ENCODE assay signal across 8 mouse cellular contexts in the genomic region with DNA sequence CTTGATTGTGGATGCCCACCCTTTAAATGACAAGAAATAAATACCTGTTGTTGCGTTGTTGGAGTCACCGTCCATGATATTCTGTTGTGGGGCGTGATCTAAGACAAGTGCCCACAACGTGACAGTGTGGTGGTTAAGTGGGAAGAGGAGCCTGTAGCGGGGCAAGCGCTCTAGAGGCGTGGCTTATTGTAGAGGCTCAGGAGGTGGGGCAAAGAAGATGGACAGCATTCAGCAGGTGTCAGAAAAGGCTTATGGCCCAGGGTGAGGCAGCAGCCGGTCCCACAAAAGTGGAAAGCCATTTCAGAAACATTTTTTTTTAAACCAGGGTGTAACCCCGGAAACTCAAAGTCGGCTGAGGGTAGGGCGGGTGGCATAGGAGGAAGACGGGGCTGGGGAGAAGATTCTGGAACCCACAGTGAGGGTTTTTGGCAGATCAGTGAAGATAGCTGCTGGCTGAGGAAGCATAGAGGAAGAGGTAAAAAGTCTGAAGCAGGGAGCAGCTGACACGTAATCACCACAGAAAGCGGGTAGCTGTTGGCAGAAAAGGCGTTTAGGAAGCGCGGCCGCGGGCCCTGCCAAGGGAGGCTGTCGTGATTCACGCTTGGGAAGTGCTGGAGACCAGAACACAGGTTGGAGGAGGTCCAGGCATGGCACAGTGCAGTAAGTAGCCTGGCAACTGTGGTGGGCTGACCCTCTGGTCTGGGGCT. TPM values are rescaled to one million over a fixed set of nuclear protein-coding genes. Genes with fewer than 3 reads are reported as not detected.
A peak's percentile ranks its signal among the peaks of the same experiment; 100 is the strongest.
DNase-seq lines count a peak whose midpoint lies in the region; ATAC-seq and TF ChIP-seq lines count a peak whose summit lies in the region.

No protein-coding gene starts in this region.

- H3K27ac ChIP-seq in hindbrain, embryonic 15.5 days (replicated peaks), result 0 out of 2 replicates have a peak overlapping the region, but pooled peaks have one; percentile 39
- no peak overlapping the region for H3K27ac ChIP-seq in hindbrain, embryonic 10.5 days
- H3K27ac ChIP-seq in ES-E14 (ENCODE audit: insufficient read depth, low read depth, low read length, poor library complexity, severe bottlenecking), result no peak overlapping the region
- H3K27ac ChIP-seq in spleen, adult 2 months (ENCODE audit: insufficient read depth, low read length), result peak overlapping the region; percentile 55
- no peak overlapping the region for H3K27ac ChIP-seq in embryonic facial prominence, embryonic 10.5 days (replicated peaks)

- peak; percentile 92 for ATAC-seq in hindbrain, embryonic 15.5 days (ENCODE audit: low FRiP score, low read depth)
- ATAC-seq in hematopoietic stem cell, adult 5-6 weeks (replicated peaks in 1 of 2; ENCODE audit: insufficient read depth in 1 of 2, low FRiP score in 2 of 2, low TSS enrichment in 1 of 2, low read depth in 1 of 2, poor library complexity in 2 of 2, severe bottlenecking in 2 of 2), result peak; percentile 83 to 87

- no peak for TF ChIP-seq POLR2A in spleen, adult 2 months (IDR thresholded peaks at IDR 0.05; ENCODE audit: low read depth, low read length)

- intact Hi-C loops in left cerebral cortex, postnatal 14 days (cut with DNase I), result loop anchor here (5.0 kb wide), 1 partner anchor 105 kb away; no protein-coding TSS in a partner anchor

- no peak overlapping the region for H3K4me2 ChIP-seq in hindbrain, embryonic 15.5 days

- in situ Hi-C loops in ES-E14 (cut with MboI; ENCODE audit: low sequenced_read_pairs in 2 of 2, unreplicated experiment in 2 of 2), result no loop called here

- H3K4me1 ChIP-seq in hindbrain, embryonic 15.5 days (replicated peaks), result no peaks in the 10 kb centered on the region
- no peaks in the 10 kb centered on the region; the same call in 1 of the 2 replicates for H3K4me1 ChIP-seq in hindbrain, embryonic 10.5 days (replicated peaks)
- H3K4me1 ChIP-seq in ES-E14 (ENCODE audit: control insufficient read depth in 2 of 2, insufficient read depth in 2 of 2, low read length in 2 of 2, poor library complexity in 1 of 2), result peaks cover 0 to 3% of the 10 kb centered on the region in 2 experiments; a peak in 2 of 4 replicates
- H3K4me1 ChIP-seq in spleen, adult 2 months (ENCODE audit: control insufficient read depth, insufficient read depth, insufficient read length), result peaks cover 2% of the 10 kb centered on the region; the same call in 1 of the 2 replicates
- H3K4me1 ChIP-seq in embryonic facial prominence, embryonic 10.5 days, result no peaks in the 10 kb centered on the region

- no peak overlapping the region for H3K4me3 ChIP-seq in hindbrain, embryonic 15.5 days
- no peak overlapping the region for H3K4me3 ChIP-seq in hindbrain, embryonic 10.5 days
- H3K4me3 ChIP-seq in ES-E14 (ENCODE audit: insufficient read depth in 1 of 2, low read depth in 1 of 2, low read length in 2 of 2, poor library complexity in 1 of 2, severe bottlenecking in 1 of 2), result peak overlapping the region in 1 of 2 experiments; percentile 44; a peak in 2 of 4 replicates
- peak overlapping the region; percentile 42; the same call in 1 of the 2 replicates for H3K4me3 ChIP-seq in spleen, adult 2 months (ENCODE audit: extremely low read depth, insufficient read depth, insufficient read length)
- H3K4me3 ChIP-seq in embryonic facial prominence, embryonic 10.5 days, result no peak overlapping the region

- no peaks in the 10 kb centered on the region for H3K27me3 ChIP-seq in hindbrain, embryonic 15.5 days
- H3K27me3 ChIP-seq in hindbrain, embryonic 10.5 days (ENCODE audit: insufficient read depth, poor library complexity, severe bottlenecking), result no peaks in the 10 kb centered on the region
- H3K27me3 ChIP-seq in spleen, adult 2 months (ENCODE audit: control insufficient read depth, insufficient read depth, low read length), result no peaks in the 10 kb centered on the region
- no peaks in the 10 kb centered on the region for H3K27me3 ChIP-seq in embryonic facial prominence, embryonic 10.5 days (replicated peaks; ENCODE audit: low read depth, poor library complexity, severe bottlenecking)

- TF ChIP-seq CTCF in spleen, adult 2 months (IDR thresholded peaks at IDR 0.05; ENCODE audit: extremely low read depth, insufficient read depth, insufficient read length, insufficient replicate concordance), result no peak

- no peak for DNase-seq in hindbrain, embryonic 10.5 days (ENCODE audit: low spot score)
- no peak for DNase-seq in ES-E14 (ENCODE audit: low read depth, low spot score)
- DNase-seq in cerebellum, postnatal 10 days, result peak; percentile 97 to 98
- peak; percentile 72 to 78 for DNase-seq in left cerebral cortex, postnatal 14 days (ENCODE audit: low spot score in 2 of 2)
- DNase-seq in spleen, adult 2 months (ENCODE audit: low read depth in 1 of 2, low spot score in 2 of 2), result peak in 1 of 2 experiments; percentile 31
- DNase-seq in embryonic facial prominence, embryonic 10.5 days (ENCODE audit: low spot score), result no peak

- no peak overlapping the region for H3K9ac ChIP-seq in hindbrain, embryonic 15.5 days
- H3K9ac ChIP-seq in ES-E14 (ENCODE audit: insufficient read depth, low read depth, low read length, poor library complexity, severe bottlenecking), result 0 out of 2 replicates have a peak overlapping the region, but pooled peaks have one; percentile 0

- H3K9me3 ChIP-seq in hindbrain, embryonic 15.5 days, result no peaks in the 10 kb centered on the region
- H3K9me3 ChIP-seq in hindbrain, embryonic 10.5 days, result no peaks in the 10 kb centered on the region
- no peaks in the 10 kb centered on the region for H3K9me3 ChIP-seq in ES-E14 (ENCODE audit: control insufficient read depth, insufficient read depth, low read depth, low read length)
- no peaks in the 10 kb centered on the region for H3K9me3 ChIP-seq in embryonic facial prominence, embryonic 10.5 days

- WGBS in hindbrain, embryonic 15.5 days, result 66% methylated on average over 21 of the region's 21 CpGs
- 79% methylated on average over 21 of the region's 21 CpGs for WGBS in hindbrain, embryonic 10.5 days
- 12% methylated on average over 21 of the region's 21 CpGs for WGBS in spleen, adult 2 months
- 85% methylated on average over 21 of the region's 21 CpGs for WGBS in embryonic facial prominence, embryonic 10.5 days

- no peaks in the 10 kb centered on the region for H3K36me3 ChIP-seq in hindbrain, embryonic 15.5 days
- no peaks in the 10 kb centered on the region for H3K36me3 ChIP-seq in hindbrain, embryonic 10.5 days
- H3K36me3 ChIP-seq in ES-E14 (ENCODE audit: control insufficient read depth, insufficient read depth, low read length, poor library complexity, severe bottlenecking), result no peaks in the 10 kb centered on the region
- H3K36me3 ChIP-seq in spleen, adult 2 months (ENCODE audit: control insufficient read depth, insufficient read depth, low read length), result no peaks in the 10 kb centered on the region
- H3K36me3 ChIP-seq in embryonic facial prominence, embryonic 10.5 days (replicated peaks), result no peaks in the 10 kb centered on the region

TF ChIP-seq in ES-E14, 5 proteins besides CTCF, POLR2A, EP300 and RAD21:
- TF ChIP-seq MAFK (IDR thresholded peaks at IDR 0.05; ENCODE audit: insufficient read depth, low read depth, low read length) (no peak), CHD2 (IDR thresholded peaks at IDR 0.05; ENCODE audit: low read depth, low read length) (no peak), ZNF384 (IDR thresholded peaks at IDR 0.05; ENCODE audit: low read depth, low read length) (no peak), HCFC1 (IDR thresholded peaks at IDR 0.05; ENCODE audit: borderline replicate concordance, insufficient read depth, low read length) (no peak), ZC3H11A (IDR thresholded peaks at IDR 0.05; ENCODE audit: borderline replicate concordance, low read depth, low read length) (no peak)

RNA-seq across cellular contexts. Expression of a gene that starts 12.6 kb away (rescaled TPM):
- 4.1 and 4.7 TPM in 2 replicates for polyA plus RNA-seq in hindbrain, embryonic 15.5 days (2015; fragmentation: Nextera tagmentation; extraction: Ambion mirVana)
- 3.2 and 6.2 TPM in 2 replicates for polyA plus RNA-seq in hindbrain, embryonic 10.5 days (2016; fragmentation: Nextera tagmentation; extraction: Ambion mirVana)
- 39.5 and 52.4 TPM in 2 replicates for total RNA-seq in ES-E14 (2012; rRNA removed)
- total RNA-seq in hematopoietic stem cell, adult 5-6 weeks (2017), result 113 and 132 TPM in 2 replicates
- total RNA-seq in left cerebral cortex, postnatal 14 days (2021), result 10 to 100 TPM; 21.7 to 22.1 TPM
- 204 and 282 TPM in 2 replicates for polyA plus RNA-seq in spleen, adult 2 months (2012; rRNA removed)
- polyA plus RNA-seq in embryonic facial prominence, embryonic 10.5 days (2016; fragmentation: Nextera tagmentation; extraction: Ambion mirVana), result 4.0 and 5.3 TPM in 2 replicates

RNA-seq across cellular contexts. Expression of a gene that starts 33.9 kb away (rescaled TPM):
- polyA plus RNA-seq in hindbrain, embryonic 15.5 days (2015; fragmentation: Nextera tagmentation; extraction: Ambion mirVana), result 21.9 and 27.7 TPM in 2 replicates
- polyA plus RNA-seq in hindbrain, embryonic 10.5 days (2016; fragmentation: Nextera tagmentation; extraction: Ambion mirVana), result 3.3 and 5.0 TPM in 2 replicates
- total RNA-seq in ES-E14 (2012; rRNA removed), result 0.74 and 1.2 TPM in 2 replicates
- not detected in 2 replicates for total RNA-seq in hematopoietic stem cell, adult 5-6 weeks (2017)
- total RNA-seq in left cerebral cortex, postnatal 14 days (2021), result 100 to 1,000 TPM; 261 to 278 TPM
- polyA plus RNA-seq in spleen, adult 2 months (2012; rRNA removed), result 0.09 and 0.22 TPM in 2 replicates
- polyA plus RNA-seq in embryonic facial prominence, embryonic 10.5 days (2016; fragmentation: Nextera tagmentation; extraction: Ambion mirVana), result 1.7 and 2.5 TPM in 2 replicates

Comparison
In these comparisons a context has a peak if more than half of its experiments do, and no peak if none do; other contexts are left out.
1. H3K27ac ChIP-seq: peak in hindbrain, embryonic 15.5 days (single experiment) and spleen, adult 2 months (single experiment); none in hindbrain, embryonic 10.5 days (single experiment), ES-E14 (single experiment) and embryonic facial prominence, embryonic 10.5 days (single experiment).
2. DNase-seq: peak in cerebellum, postnatal 10 days (2 of 2) and left cerebral cortex, postnatal 14 days (2 of 2); none in hindbrain, embryonic 10.5 days (single experiment), ES-E14 (single experiment) and embryonic facial prominence, embryonic 10.5 days (single experiment).
3. RNA of a gene that starts 12.6 kb away (polyA plus RNA-seq): 204 to 282 TPM in spleen, adult 2 months; 3.2 to 6.2 TPM in hindbrain, embryonic 10.5 days, 4.1 to 4.7 TPM in hindbrain, embryonic 15.5 days and 4.0 to 5.3 TPM in embryonic facial prominence, embryonic 10.5 days; every median in the first group is over 10 times any median in the second.